Mouse (Mus musculus): ENCODE results near the gene Aloxe3. TPM values are rescaled to one million over a fixed set of nuclear protein-coding genes. Genes with fewer than 3 reads are reported as not detected.

Aloxe3 gene
- polyA plus RNA-seq (2015; fragmentation: Illumina TruSeq; extraction: RNeasy Lipid Tissue Mini Kit (QIAGEN cat#74804); ENCODE audit: low read depth, low replicate concordance) = 3.9 TPM

GRCm38 (mm10) chr11:69125852-69125918 lies at the start of gene Aloxe3:
TSS of gene Aloxe3 (plus strand) at chr11:69125896.

GRCm38 (mm10) chr11:69088103-69088855 lies 37.4 kb upstream of the Aloxe3 start, which contains the start of gene Vamp2:
TSS of gene Vamp2 (plus strand) at chr11:69088490.

GRCm38 (mm10) chr11:69094697-69095429 lies 30.8 kb upstream of the Aloxe3 start, which contains the start of gene Per1:
TSS of gene Per1 (plus strand) at chr11:69095217.

GRCm38 (mm10) chr11:69120221-69121000 lies 5.3 kb upstream of the Aloxe3 start, which contains the start of gene Hes7:
TSS of gene Hes7 (plus strand) at chr11:69120404.

DNA sequence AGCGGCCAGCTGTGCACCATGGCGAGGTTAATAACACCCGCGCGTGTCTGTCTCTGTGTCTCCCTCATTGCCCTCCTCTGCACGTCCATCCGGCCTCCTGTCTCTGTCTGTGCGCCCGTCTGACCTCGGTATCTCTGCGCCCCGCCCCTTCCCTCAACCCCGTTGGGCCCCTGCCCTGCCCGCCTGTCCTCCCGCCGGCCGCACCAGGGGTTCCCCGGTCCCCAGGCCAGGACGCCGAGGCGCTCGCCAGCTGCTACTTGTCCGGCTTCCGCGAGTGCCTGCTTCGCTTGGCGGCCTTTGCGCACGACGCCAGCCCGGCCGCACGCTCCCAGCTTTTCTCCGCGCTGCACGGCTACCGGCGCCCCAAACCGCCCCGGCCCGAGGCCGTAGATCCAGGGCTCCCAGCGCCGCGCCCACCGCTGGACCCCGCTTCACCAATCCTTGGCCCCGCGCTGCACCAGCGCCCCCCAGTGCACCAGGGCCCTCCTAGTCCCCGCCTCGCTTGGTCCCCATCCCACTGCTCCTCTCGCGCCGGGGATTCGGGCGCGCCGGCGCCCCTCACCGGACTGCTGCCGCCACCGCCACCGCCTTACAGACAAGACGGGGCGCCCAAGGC lies 3.3 kb upstream of the Aloxe3 start, which contains the start of gene 9130213A22Rik:
TSS of gene 9130213A22Rik (minus strand) at position 254 of the 616 bp plus-strand sequence.

DNA sequence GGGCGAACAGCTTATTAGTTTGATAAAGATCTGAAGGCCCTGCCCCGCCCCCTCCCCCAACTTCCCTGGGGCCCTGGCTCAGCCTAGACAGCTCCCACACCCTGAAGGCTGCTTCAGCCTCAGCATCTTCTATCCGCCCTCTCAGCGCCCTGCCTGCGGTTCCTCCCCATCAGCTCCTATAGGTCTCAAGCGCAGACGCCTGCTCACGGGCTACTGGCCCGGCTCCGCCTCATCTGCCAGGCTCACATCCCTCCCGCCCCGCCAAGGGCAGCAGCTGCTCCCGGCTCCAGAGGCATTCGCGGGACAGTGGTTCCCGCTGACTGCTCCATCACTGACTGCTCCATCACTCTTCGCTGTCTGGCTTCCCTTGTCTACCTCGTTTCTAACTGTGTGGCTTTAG lies 31.1 kb downstream of the Aloxe3 start, which contains the start of gene Alox12b:
TSS of gene Alox12b (plus strand) at position 190 of the 400 bp plus-strand sequence.

DNA sequence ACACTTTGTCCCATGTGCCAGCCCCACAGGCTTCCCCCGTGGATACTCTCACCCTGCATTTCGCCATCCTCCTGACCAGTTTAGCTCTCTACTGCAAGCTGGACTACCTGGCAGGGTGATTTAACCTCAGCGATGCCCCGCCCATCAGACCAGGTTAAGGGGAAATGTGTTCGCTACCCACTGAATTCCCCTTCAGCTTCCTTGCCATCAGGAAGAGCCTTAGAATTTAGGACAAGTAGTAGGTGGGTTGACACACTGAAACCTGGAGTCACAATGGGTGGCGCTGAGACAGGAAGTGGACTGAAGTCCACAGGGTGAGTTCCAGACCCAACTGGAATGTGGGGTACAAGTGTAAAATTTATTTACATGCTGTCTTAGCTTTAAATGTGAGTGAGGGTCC lies 72.0 kb downstream of the Aloxe3 start, which contains the start of gene Alox8:
TSS of gene Alox8 (minus strand) at position 101 of the 400 bp plus-strand sequence.

Other genes with a start within 250 kb of the Aloxe3 start
- gene Rnf222, start 237.3 kb upstream of the Aloxe3 start, polyA plus RNA-seq (2015; fragmentation: Illumina TruSeq; extraction: RNeasy Lipid Tissue Mini Kit (QIAGEN cat#74804); ENCODE audit: low read depth, low replicate concordance) = not detected
- 2,040 TPM for gene Rpl26, start 224.3 kb upstream of the Aloxe3 start, polyA plus RNA-seq (2015; fragmentation: Illumina TruSeq; extraction: RNeasy Lipid Tissue Mini Kit (QIAGEN cat#74804); ENCODE audit: low read depth, low replicate concordance)
- gene Odf4, start 198.8 kb upstream of the Aloxe3 start, polyA plus RNA-seq (2015; fragmentation: Illumina TruSeq; extraction: RNeasy Lipid Tissue Mini Kit (QIAGEN cat#74804); ENCODE audit: low read depth, low replicate concordance) = 1.1 TPM
- 16.4 TPM for gene Arhgef15, start 168.4 kb upstream of the Aloxe3 start, polyA plus RNA-seq (2015; fragmentation: Illumina TruSeq; extraction: RNeasy Lipid Tissue Mini Kit (QIAGEN cat#74804); ENCODE audit: low read depth, low replicate concordance)
- 6.2 TPM for gene Slc25a35, start 157.8 kb upstream of the Aloxe3 start, polyA plus RNA-seq (2015; fragmentation: Illumina TruSeq; extraction: RNeasy Lipid Tissue Mini Kit (QIAGEN cat#74804); ENCODE audit: low read depth, low replicate concordance)
- 41.5 TPM for gene Rangrf, start 150.7 kb upstream of the Aloxe3 start, polyA plus RNA-seq (2015; fragmentation: Illumina TruSeq; extraction: RNeasy Lipid Tissue Mini Kit (QIAGEN cat#74804); ENCODE audit: low read depth, low replicate concordance)
- 11.4 TPM for gene Pfas, start 117.4 kb upstream of the Aloxe3 start, polyA plus RNA-seq (2015; fragmentation: Illumina TruSeq; extraction: RNeasy Lipid Tissue Mini Kit (QIAGEN cat#74804); ENCODE audit: low read depth, low replicate concordance)
- gene Ctc1, start 110.0 kb upstream of the Aloxe3 start, polyA plus RNA-seq (2015; fragmentation: Illumina TruSeq; extraction: RNeasy Lipid Tissue Mini Kit (QIAGEN cat#74804); ENCODE audit: low read depth, low replicate concordance) = 35.5 TPM
- gene Aurkb, start 80.2 kb upstream of the Aloxe3 start, polyA plus RNA-seq (2015; fragmentation: Illumina TruSeq; extraction: RNeasy Lipid Tissue Mini Kit (QIAGEN cat#74804); ENCODE audit: low read depth, low replicate concordance) = 0.54 TPM
- gene Borcs6, start 66.2 kb upstream of the Aloxe3 start, polyA plus RNA-seq (2015; fragmentation: Illumina TruSeq; extraction: RNeasy Lipid Tissue Mini Kit (QIAGEN cat#74804); ENCODE audit: low read depth, low replicate concordance) = 25.8 TPM
- gene Tmem107, start 55.1 kb upstream of the Aloxe3 start, polyA plus RNA-seq (2015; fragmentation: Illumina TruSeq; extraction: RNeasy Lipid Tissue Mini Kit (QIAGEN cat#74804); ENCODE audit: low read depth, low replicate concordance) = 25.6 TPM
- gene Vamp2, start 37.4 kb upstream of the Aloxe3 start, polyA plus RNA-seq (2015; fragmentation: Illumina TruSeq; extraction: RNeasy Lipid Tissue Mini Kit (QIAGEN cat#74804); ENCODE audit: low read depth, low replicate concordance) = 1,029 TPM
- gene Per1, start 30.7 kb upstream of the Aloxe3 start, polyA plus RNA-seq (2015; fragmentation: Illumina TruSeq; extraction: RNeasy Lipid Tissue Mini Kit (QIAGEN cat#74804); ENCODE audit: low read depth, low replicate concordance) = 47.8 TPM
- 0.58 TPM for gene Hes7, start 5.5 kb upstream of the Aloxe3 start, polyA plus RNA-seq (2015; fragmentation: Illumina TruSeq; extraction: RNeasy Lipid Tissue Mini Kit (QIAGEN cat#74804); ENCODE audit: low read depth, low replicate concordance)
- gene 9130213A22Rik, start 3.3 kb upstream of the Aloxe3 start, polyA plus RNA-seq (2015; fragmentation: Illumina TruSeq; extraction: RNeasy Lipid Tissue Mini Kit (QIAGEN cat#74804); ENCODE audit: low read depth, low replicate concordance) = 0.67 TPM
- 4.0 TPM for gene Alox12b, start 31.1 kb downstream of the Aloxe3 start, polyA plus RNA-seq (2015; fragmentation: Illumina TruSeq; extraction: RNeasy Lipid Tissue Mini Kit (QIAGEN cat#74804); ENCODE audit: low read depth, low replicate concordance)
- 3.5 TPM for gene Alox8, start 71.9 kb downstream of the Aloxe3 start, polyA plus RNA-seq (2015; fragmentation: Illumina TruSeq; extraction: RNeasy Lipid Tissue Mini Kit (QIAGEN cat#74804); ENCODE audit: low read depth, low replicate concordance)
- gene Gucy2e, start 111.1 kb downstream of the Aloxe3 start, polyA plus RNA-seq (2015; fragmentation: Illumina TruSeq; extraction: RNeasy Lipid Tissue Mini Kit (QIAGEN cat#74804); ENCODE audit: low read depth, low replicate concordance) = 1.1 TPM
- gene Cntrob, start 197.9 kb downstream of the Aloxe3 start, polyA plus RNA-seq (2015; fragmentation: Illumina TruSeq; extraction: RNeasy Lipid Tissue Mini Kit (QIAGEN cat#74804); ENCODE audit: low read depth, low replicate concordance) = 16.5 TPM
- gene Trappc1, start 198.1 kb downstream of the Aloxe3 start, polyA plus RNA-seq (2015; fragmentation: Illumina TruSeq; extraction: RNeasy Lipid Tissue Mini Kit (QIAGEN cat#74804); ENCODE audit: low read depth, low replicate concordance) = 92.5 TPM
- gene Kcnab3, start 200.4 kb downstream of the Aloxe3 start, polyA plus RNA-seq (2015; fragmentation: Illumina TruSeq; extraction: RNeasy Lipid Tissue Mini Kit (QIAGEN cat#74804); ENCODE audit: low read depth, low replicate concordance) = 83.2 TPM
- 217 TPM for gene Rnf227, start 214.6 kb downstream of the Aloxe3 start, polyA plus RNA-seq (2015; fragmentation: Illumina TruSeq; extraction: RNeasy Lipid Tissue Mini Kit (QIAGEN cat#74804); ENCODE audit: low read depth, low replicate concordance)
- gene Chd3, start 243.5 kb downstream of the Aloxe3 start, polyA plus RNA-seq (2015; fragmentation: Illumina TruSeq; extraction: RNeasy Lipid Tissue Mini Kit (QIAGEN cat#74804); ENCODE audit: low read depth, low replicate concordance) = 218 TPM